Mouse (Mus musculus): ENCODE measurements at regions not wholly inside any gene's neighbourhood (a gene's known extent, or its start where the extent isn't known, plus 50 kb on each side); places are given as distances from the start of the nearest gene placed in this dataset.

- TF ChIP-seq POU5F1 (IDR thresholded peaks at IDR 0.05; ENCODE audit: borderline replicate concordance, low read length): no peak
- no peak for TF ChIP-seq CTCF (conservative IDR thresholded peaks at IDR 0.05; ENCODE audit: low read length)
- TF ChIP-seq NANOG (IDR thresholded peaks at IDR 0.05; ENCODE audit: borderline replicate concordance, low read length): no peak
Observed at GRCm38 (mm10) chr16:83609296-83609695, 781.1 kb downstream of the Gm21833 start.
